Mouse (Mus musculus): ENCODE results near the gene Lelp1.

- no peak for TF ChIP-seq CTCF (IDR thresholded peaks at IDR 0.05; ENCODE audit: low read depth)
- TF ChIP-seq EP300 (IDR thresholded peaks at IDR 0.05; ENCODE audit: low read depth) = no peak
Observed at GRCm38 (mm10) chr3:92111526-92111925, 31.0 kb downstream of the Lelp1 start.

All from liver, embryonic 14.5 days (tissue).